In genomic region chr11:69390400-69391034, GRCm38 (mm10) we compare ENCODE assay signal across 9 mouse cellular contexts. TPM values are rescaled to one million over a fixed set of nuclear protein-coding genes. Genes with fewer than 3 reads are reported as not detected.
A peak's percentile ranks its signal among the peaks of the same experiment; 100 is the strongest.
DNase-seq lines count a peak whose midpoint lies in the region; ATAC-seq and TF ChIP-seq lines count a peak whose summit lies in the region.
"Had no signal": no experiment of that assay in that cellular context is flagged by ENCODE, and none has a peak within 500 bp of the region (broad histone marks: within the 10 kb centered on the region; RNA-seq: fewer than 3 reads in every experiment).

No protein-coding gene starts in this region.

- H3K9ac ChIP-seq in limb, embryonic 15.5 days: no peak overlapping the region
- H3K9ac ChIP-seq in neural tube, embryonic 12.5 days: no peak overlapping the region

- H3K36me3 ChIP-seq in limb, embryonic 15.5 days: peaks cover 7% of the 10 kb centered on the region; the same call in 1 of the 2 replicates
- H3K36me3 ChIP-seq in neural tube, embryonic 12.5 days: peaks cover 3% of the 10 kb centered on the region; the same call in 1 of the 2 replicates

- no peaks in the 10 kb centered on the region for H3K27me3 ChIP-seq in limb, embryonic 15.5 days
- no peaks in the 10 kb centered on the region for H3K27me3 ChIP-seq in neural tube, embryonic 12.5 days (replicated peaks)

- TF ChIP-seq POLR2A in brain, embryonic 14.5 days (IDR thresholded peaks at IDR 0.05; ENCODE audit: borderline replicate concordance, extremely low read depth, insufficient read depth, insufficient read length, poor library complexity, severe bottlenecking): no peak

- H3K4me3 ChIP-seq in limb, embryonic 15.5 days: no peak overlapping the region
- no peak overlapping the region for H3K4me3 ChIP-seq in neural tube, embryonic 12.5 days

- H3K9me3 ChIP-seq in limb, embryonic 15.5 days: no peaks in the 10 kb centered on the region
- no peaks in the 10 kb centered on the region for H3K9me3 ChIP-seq in neural tube, embryonic 12.5 days

- no peak overlapping the region for H3K4me2 ChIP-seq in limb, embryonic 15.5 days
- H3K4me2 ChIP-seq in neural tube, embryonic 12.5 days (replicated peaks): 0 out of 2 replicates have a peak overlapping the region, but pooled peaks have one; percentile 9

- peaks cover 12% of the 10 kb centered on the region for H3K4me1 ChIP-seq in limb, embryonic 15.5 days
- H3K4me1 ChIP-seq in neural tube, embryonic 12.5 days: peaks cover 4% of the 10 kb centered on the region

- TF ChIP-seq CTCF in brain, embryonic 14.5 days (IDR thresholded peaks at IDR 0.05; ENCODE audit: borderline replicate concordance, extremely low read depth, insufficient read depth, insufficient read length): peak; percentile 59; the same call in 1 of the 2 replicates

- no peak overlapping the region for H3K27ac ChIP-seq in limb, embryonic 15.5 days
- H3K27ac ChIP-seq in neural tube, embryonic 12.5 days: no peak overlapping the region
- H3K27ac ChIP-seq: macrophage had no signal

- peak; percentile 62 for DNase-seq in right cerebral cortex, adult 18-20 months
- no peak for DNase-seq in right cerebral cortex, postnatal 14 days
- DNase-seq in brain, embryonic 14.5 days (ENCODE audit: low read depth): peak; percentile 84

- 52% methylated on average over 10 of the region's 10 CpGs for WGBS in limb, embryonic 15.5 days
- 54% methylated on average over 10 of the region's 10 CpGs for whole genome bisulfite sequencing in neural tube, embryonic 12.5 days

- 0 out of 2 replicates have a peak, but pooled peaks have one; percentile 48 for ATAC-seq in erythroid progenitor cell, adult 5-6 weeks (replicated peaks; ENCODE audit: low FRiP score, poor library complexity, severe bottlenecking)
- ATAC-seq in inflammation-experienced regulatory T-cells, adult 6 months: peak; percentile 19
- ATAC-seq in limb, embryonic 15.5 days (ENCODE audit: insufficient number of reproducible peaks, low FRiP score, low TSS enrichment, low read depth): 0 out of 2 replicates have a peak, but pooled peaks have one; percentile 10
- ATAC-seq in neural tube, embryonic 12.5 days (ENCODE audit: low FRiP score, low read depth): no peak
- no peak for ATAC-seq in activated CD4-positive, CD25-positive, alpha-beta regulatory T cell, adult 4 months

RNA-seq across cellular contexts. Expression of gene Naa38, which starts 4.8 kb away (rescaled TPM):
- polyA plus RNA-seq in brain, embryonic 14.5 days (2012; rRNA removed): 84.1 and 111 TPM in 2 replicates
- total RNA-seq in erythroid progenitor cell, adult 5-6 weeks (2015; ENCODE audit: low replicate concordance): 26.8 and 31.7 TPM in 2 replicates
- total RNA-seq in erythroid progenitor cell, adult 5-6 weeks (2017; ENCODE audit: low replicate concordance): 21.6 and 21.9 TPM in 2 replicates
- 100 to 1,000 TPM; 108 to 130 (median 112) TPM for polyA plus RNA-seq in inflammation-experienced regulatory T-cells, adult 6 months (2017; shearing (Covaris generic))
- polyA plus RNA-seq in limb, embryonic 15.5 days (2015; fragmentation: Nextera tagmentation; extraction: Ambion mirVana): 143 and 144 TPM in 2 replicates
- 105 and 111 TPM in 2 replicates for polyA plus RNA-seq in neural tube, embryonic 12.5 days (2016; fragmentation: Nextera tagmentation; extraction: Ambion mirVana)
- 100 to 1,000 TPM; 146 TPM for polyA plus RNA-seq in activated CD4-positive, CD25-positive, alpha-beta regulatory T cell, adult 4 months (2017; shearing (Covaris generic))

RNA-seq across cellular contexts. Expression of gene Cyb5d1, which starts 4.9 kb away (rescaled TPM):
- 26.7 and 28.7 TPM in 2 replicates for polyA plus RNA-seq in brain, embryonic 14.5 days (2012; rRNA removed)
- 8.3 and 11.7 TPM in 2 replicates for total RNA-seq in erythroid progenitor cell, adult 5-6 weeks (2015; ENCODE audit: low replicate concordance)
- 25.7 and 32.5 TPM in 2 replicates for total RNA-seq in erythroid progenitor cell, adult 5-6 weeks (2017; ENCODE audit: low replicate concordance)
- 10 to 100 TPM; 13.9 to 20.0 (median 18.4) TPM for polyA plus RNA-seq in inflammation-experienced regulatory T-cells, adult 6 months (2017; shearing (Covaris generic))
- 30.2 and 36.6 TPM in 2 replicates for polyA plus RNA-seq in limb, embryonic 15.5 days (2015; fragmentation: Nextera tagmentation; extraction: Ambion mirVana)
- 48.5 and 49.9 TPM in 2 replicates for polyA plus RNA-seq in neural tube, embryonic 12.5 days (2016; fragmentation: Nextera tagmentation; extraction: Ambion mirVana)
- 10 to 100 TPM in 1 of 2 experiments, 1 to 10 TPM in 1; 9.4 to 17.9 TPM for polyA plus RNA-seq in activated CD4-positive, CD25-positive, alpha-beta regulatory T cell, adult 4 months (2017; shearing (Covaris generic))

RNA-seq across cellular contexts. Expression of gene Tmem88, which starts 7.5 kb away (rescaled TPM):
- polyA plus RNA-seq in brain, embryonic 14.5 days (2012; rRNA removed): 5.7 TPM in 2 replicates
- not detected in 2 replicates for total RNA-seq in erythroid progenitor cell, adult 5-6 weeks (2015; ENCODE audit: low replicate concordance)
- not detected in 2 replicates for total RNA-seq in erythroid progenitor cell, adult 5-6 weeks (2017; ENCODE audit: low replicate concordance)
- 1 to 10 TPM in 1 of 3 experiments, under 1 TPM in 2; 0.40 to 1.0 (median 0.74) TPM for polyA plus RNA-seq in inflammation-experienced regulatory T-cells, adult 6 months (2017; shearing (Covaris generic))
- polyA plus RNA-seq in limb, embryonic 15.5 days (2015; fragmentation: Nextera tagmentation; extraction: Ambion mirVana): 18.8 and 20.4 TPM in 2 replicates
- polyA plus RNA-seq in neural tube, embryonic 12.5 days (2016; fragmentation: Nextera tagmentation; extraction: Ambion mirVana): 13.7 TPM in 2 replicates
- under 1 TPM; 0.22 to 0.51 TPM for polyA plus RNA-seq in activated CD4-positive, CD25-positive, alpha-beta regulatory T cell, adult 4 months (2017; shearing (Covaris generic))

RNA-seq across cellular contexts. Expression of gene Chd3, which starts 21.3 kb away (rescaled TPM):
- 321 and 358 TPM in 2 replicates for polyA plus RNA-seq in brain, embryonic 14.5 days (2012; rRNA removed)
- total RNA-seq in erythroid progenitor cell, adult 5-6 weeks (2015; ENCODE audit: low replicate concordance): 21.0 and 33.2 TPM in 2 replicates
- 18.9 and 19.5 TPM in 2 replicates for total RNA-seq in erythroid progenitor cell, adult 5-6 weeks (2017; ENCODE audit: low replicate concordance)
- 10 to 100 TPM; 30.0 to 68.3 (median 60.9) TPM for polyA plus RNA-seq in inflammation-experienced regulatory T-cells, adult 6 months (2017; shearing (Covaris generic))
- 77.4 and 89.3 TPM in 2 replicates for polyA plus RNA-seq in limb, embryonic 15.5 days (2015; fragmentation: Nextera tagmentation; extraction: Ambion mirVana)
- polyA plus RNA-seq in neural tube, embryonic 12.5 days (2016; fragmentation: Nextera tagmentation; extraction: Ambion mirVana): 87.1 and 93.0 TPM in 2 replicates
- 10 to 100 TPM; 58.7 to 62.7 TPM for polyA plus RNA-seq in activated CD4-positive, CD25-positive, alpha-beta regulatory T cell, adult 4 months (2017; shearing (Covaris generic))

RNA-seq across cellular contexts. Expression of gene Kdm6b, which starts 23.0 kb away (rescaled TPM):
- polyA plus RNA-seq in brain, embryonic 14.5 days (2012; rRNA removed): 12.4 and 38.7 TPM in 2 replicates
- 6.5 and 11.7 TPM in 2 replicates for total RNA-seq in erythroid progenitor cell, adult 5-6 weeks (2015; ENCODE audit: low replicate concordance)
- total RNA-seq in erythroid progenitor cell, adult 5-6 weeks (2017; ENCODE audit: low replicate concordance): 0.64 and 1.2 TPM in 2 replicates
- 10 to 100 TPM; 20.7 to 39.7 (median 35.5) TPM for polyA plus RNA-seq in inflammation-experienced regulatory T-cells, adult 6 months (2017; shearing (Covaris generic))
- 30.8 and 32.0 TPM in 2 replicates for polyA plus RNA-seq in limb, embryonic 15.5 days (2015; fragmentation: Nextera tagmentation; extraction: Ambion mirVana)
- polyA plus RNA-seq in neural tube, embryonic 12.5 days (2016; fragmentation: Nextera tagmentation; extraction: Ambion mirVana): 48.6 and 52.4 TPM in 2 replicates
- 10 to 100 TPM; 23.6 to 28.3 TPM for polyA plus RNA-seq in activated CD4-positive, CD25-positive, alpha-beta regulatory T cell, adult 4 months (2017; shearing (Covaris generic))

Comparison
In these comparisons a context has a peak if more than half of its experiments do, and no peak if none do; other contexts are left out.
1. ATAC-seq: peak in erythroid progenitor cell, adult 5-6 weeks (single experiment), inflammation-experienced regulatory T-cells, adult 6 months (single experiment) and limb, embryonic 15.5 days (single experiment); none in neural tube, embryonic 12.5 days (single experiment) and activated CD4-positive, CD25-positive, alpha-beta regulatory T cell, adult 4 months (single experiment).